Comparison of ENCODE assay signal across 10 mouse cellular contexts in the genomic region with DNA sequence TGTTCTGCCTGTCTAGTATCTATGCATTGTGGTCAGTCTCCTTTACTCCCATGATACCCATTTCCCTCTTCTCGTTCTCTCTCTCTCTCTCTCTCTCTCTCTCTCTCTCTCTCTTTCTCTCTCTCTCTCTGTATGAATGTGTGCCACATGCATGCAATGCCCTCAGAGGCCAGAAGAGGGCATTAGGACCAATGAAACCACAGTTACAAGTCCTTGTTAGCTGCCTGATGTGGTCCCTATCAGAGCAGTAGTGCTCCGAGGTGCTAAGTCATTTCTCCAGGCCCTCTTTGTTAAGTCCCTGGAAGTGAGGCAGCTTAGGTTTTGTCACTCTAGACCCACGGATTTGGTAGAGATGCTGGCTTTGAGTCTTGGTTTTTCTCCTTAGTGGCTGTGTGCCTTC.
A peak's percentile ranks its signal among the peaks of the same experiment; 100 is the strongest.
DNase-seq lines count a peak whose midpoint lies in the region; ATAC-seq and TF ChIP-seq lines count a peak whose summit lies in the region.
"Had no signal": no experiment of that assay in that cellular context is flagged by ENCODE, and none has a peak within 500 bp of the region (broad histone marks: within the 10 kb centered on the region; RNA-seq: fewer than 3 reads in every experiment).

No protein-coding gene starts in this region.

- peak; percentile 57 for TF ChIP-seq CTCF in liver, postnatal 0 days (IDR thresholded peaks at IDR 0.05; ENCODE audit: low read depth)

- DNase-seq in cerebellum, adult 18-20 months = peak; percentile 28 to 42
- DNase-seq in cerebellum, adult 11 months = no peak
- peak; percentile 35 for DNase-seq in left cerebral cortex, postnatal 4 days
- no peak for DNase-seq in left cerebral cortex, adult 11 months (ENCODE audit: low spot score)
- peak; percentile 23 for DNase-seq in cerebellum, adult 8-10 months
- DNase-seq in liver, postnatal 0 days = peak; percentile 19
- no peak for DNase-seq in gastrocnemius, adult 18-20 months (ENCODE audit: low spot score)
- DNase-seq in frontal cortex, postnatal 10 days (ENCODE audit: low spot score in 2 of 2) = no peak
- DNase-seq: B cell, adult 2 months; spleen, adult 18-20 months had no signal

- no peak overlapping the region for H3K4me2 ChIP-seq in liver, postnatal 0 days (ENCODE audit: low read depth, low read length)

- no peaks in the 10 kb centered on the region for H3K4me1 ChIP-seq in liver, postnatal 0 days (ENCODE audit: insufficient read depth)

- no peak for ATAC-seq in liver, postnatal 0 days

- H3K36me3 ChIP-seq in liver, postnatal 0 days (replicated peaks; ENCODE audit: insufficient read depth, low read length) = no peaks in the 10 kb centered on the region

- no peak overlapping the region for H3K9ac ChIP-seq in liver, postnatal 0 days (replicated peaks)

- TF ChIP-seq EP300 in liver, postnatal 0 days (IDR thresholded peaks at IDR 0.05; ENCODE audit: low read depth) = no peak

- intact Hi-C loops in left cerebral cortex, postnatal 4 days (cut with DNase I) = no loop called here

- H3K27ac ChIP-seq in liver, postnatal 0 days (ENCODE audit: low read depth) = no peak overlapping the region

- no peaks in the 10 kb centered on the region for H3K9me3 ChIP-seq in liver, postnatal 0 days (ENCODE audit: low read length)

- no peak overlapping the region for H3K4me3 ChIP-seq in liver, postnatal 0 days (ENCODE audit: low read depth, low read length)

- WGBS in liver, postnatal 0 days (ENCODE audit: insufficient replicate concordance) = 27% methylated on average over 3 of the region's 3 CpGs

- no peaks in the 10 kb centered on the region for H3K27me3 ChIP-seq in liver, postnatal 0 days (ENCODE audit: insufficient read depth, low read length)

Comparison
In these comparisons a context has a peak if more than half of its experiments do, and no peak if none do; other contexts are left out.
1. DNase-seq: peak in cerebellum, adult 18-20 months (2 of 2), left cerebral cortex, postnatal 4 days (single experiment), cerebellum, adult 8-10 months (single experiment) and liver, postnatal 0 days (single experiment); none in cerebellum, adult 11 months (single experiment), left cerebral cortex, adult 11 months (single experiment), gastrocnemius, adult 18-20 months (single experiment) and frontal cortex, postnatal 10 days (0 of 2).